Comparison of ENCODE assay signal across 8 mouse cellular contexts in genomic region chr4:42950065-42950558, GRCm38 (mm10). TPM values are rescaled to one million over a fixed set of nuclear protein-coding genes. Genes with fewer than 3 reads are reported as not detected.
A peak's percentile ranks its signal among the peaks of the same experiment; 100 is the strongest.
DNase-seq lines count a peak whose midpoint lies in the region; ATAC-seq and TF ChIP-seq lines count a peak whose summit lies in the region.

No protein-coding gene starts in this region.

- peak overlapping the region; percentile 76 for H3K4me3 ChIP-seq in hindbrain, embryonic 15.5 days
- H3K4me3 ChIP-seq in megakaryocyte, embryonic 14.5 days (replicated peaks), result peak overlapping the region; percentile 90

- no peak for DNase-seq in Patski (ENCODE audit: low read depth, low spot score)
- DNase-seq in cerebellum, adult 9-10 months, result peak; percentile 85
- DNase-seq in frontal cortex, postnatal 36 days (ENCODE audit: low spot score in 2 of 2), result peak; percentile 85 to 87
- DNase-seq in left cerebral cortex, adult 8-10 months (ENCODE audit: low spot score in 2 of 2), result peak; percentile 78 to 92
- peak; percentile 91 to 94 for DNase-seq in right cerebral cortex, postnatal 10 days (ENCODE audit: low spot score in 2 of 2)
- peak; percentile 80 for DNase-seq in yolk sac, embryonic 10.5 days (ENCODE audit: low spot score)

- no peaks in the 10 kb centered on the region for H3K27me3 ChIP-seq in Patski
- no peaks in the 10 kb centered on the region for H3K27me3 ChIP-seq in hindbrain, embryonic 15.5 days
- H3K27me3 ChIP-seq in megakaryocyte, embryonic 14.5 days (replicated peaks), result peaks cover 74% of the 10 kb centered on the region

- POLR2A ChIA-PET in Patski (lab: Charles Lee), result no interaction called here

- peaks cover 87% of the 10 kb centered on the region for H3K4me1 ChIP-seq in hindbrain, embryonic 15.5 days (replicated peaks)
- peaks cover 42% of the 10 kb centered on the region for H3K4me1 ChIP-seq in megakaryocyte, embryonic 14.5 days

- TF ChIP-seq CTCF in Patski (IDR thresholded peaks at IDR 0.05), result no peak

- H3K9ac ChIP-seq in hindbrain, embryonic 15.5 days, result peak overlapping the region; percentile 93

- peak overlapping the region; percentile 97 for H3K27ac ChIP-seq in hindbrain, embryonic 15.5 days (replicated peaks)

- CTCF ChIA-PET in Patski (lab: Charles Lee), result interaction anchor here (4.1 kb wide), 1 partner anchor 12 kb away, joined by 25 read pairs; no protein-coding TSS in a partner anchor

- peaks cover 3% of the 10 kb centered on the region; the same call in 1 of the 2 replicates for H3K36me3 ChIP-seq in hindbrain, embryonic 15.5 days
- H3K36me3 ChIP-seq in megakaryocyte, embryonic 14.5 days (replicated peaks; ENCODE audit: low read length), result no peaks in the 10 kb centered on the region

- in situ Hi-C loops in Patski (cut with MboI; ENCODE audit: low pct_unique_long_range_greater_than_20kb), result no loop called here

- WGBS in hindbrain, embryonic 15.5 days, result 2% methylated on average over 14 of the region's 27 CpGs

- peak overlapping the region; percentile 76 for H3K4me2 ChIP-seq in hindbrain, embryonic 15.5 days

- peak; percentile 76 for ATAC-seq in Patski
- peak; percentile 54 for ATAC-seq in hindbrain, embryonic 15.5 days (ENCODE audit: low FRiP score, low read depth)

- H3K9me3 ChIP-seq in hindbrain, embryonic 15.5 days, result no peaks in the 10 kb centered on the region
- no peaks in the 10 kb centered on the region for H3K9me3 ChIP-seq in megakaryocyte, embryonic 14.5 days

RNA-seq across cellular contexts. Expression of gene Dnajb5, which starts 0.5 kb away (rescaled TPM):
- polyA plus RNA-seq in Patski (2021), result 8.5 TPM
- 36.7 and 46.3 TPM in 2 replicates for polyA plus RNA-seq in hindbrain, embryonic 15.5 days (2015; fragmentation: Nextera tagmentation; extraction: Ambion mirVana)
- total RNA-seq in left cerebral cortex, adult 8-10 months (2022), result 100 to 1,000 TPM; 118 to 162 (median 149) TPM
- polyA plus RNA-seq in megakaryocyte, embryonic 14.5 days (2012; ENCODE audit: insufficient read depth, low replicate concordance), result 0.77 TPM in 1 of 2 replicates, not detected in the other

RNA-seq across cellular contexts. Expression of gene 1700022I11Rik, which starts 19.3 kb away (rescaled TPM):
- not detected for polyA plus RNA-seq in Patski (2021)
- 0.41 and 0.68 TPM in 2 replicates for polyA plus RNA-seq in hindbrain, embryonic 15.5 days (2015; fragmentation: Nextera tagmentation; extraction: Ambion mirVana)
- total RNA-seq in left cerebral cortex, adult 8-10 months (2022), result not detected
- not detected in 2 replicates for polyA plus RNA-seq in megakaryocyte, embryonic 14.5 days (2012; ENCODE audit: insufficient read depth, low replicate concordance)

RNA-seq across cellular contexts. Expression of gene Phf24, which starts 33.7 kb away (rescaled TPM):
- polyA plus RNA-seq in Patski (2021), result not detected
- polyA plus RNA-seq in hindbrain, embryonic 15.5 days (2015; fragmentation: Nextera tagmentation; extraction: Ambion mirVana), result 39.3 and 39.7 TPM in 2 replicates
- 100 to 1,000 TPM; 321 to 373 (median 328) TPM for total RNA-seq in left cerebral cortex, adult 8-10 months (2022)
- not detected in 2 replicates for polyA plus RNA-seq in megakaryocyte, embryonic 14.5 days (2012; ENCODE audit: insufficient read depth, low replicate concordance)

RNA-seq across cellular contexts. Expression of gene Vcp, which starts 50.2 kb away (rescaled TPM):
- polyA plus RNA-seq in Patski (2021), result 283 TPM
- 469 and 479 TPM in 2 replicates for polyA plus RNA-seq in hindbrain, embryonic 15.5 days (2015; fragmentation: Nextera tagmentation; extraction: Ambion mirVana)
- total RNA-seq in left cerebral cortex, adult 8-10 months (2022), result 100 to 1,000 TPM; 173 to 199 (median 188) TPM
- 15.0 and 56.2 TPM in 2 replicates for polyA plus RNA-seq in megakaryocyte, embryonic 14.5 days (2012; ENCODE audit: insufficient read depth, low replicate concordance)

Comparison
In these comparisons a context has a peak if more than half of its experiments do, and no peak if none do; other contexts are left out.
1. RNA of gene Phf24, which starts 33.7 kb away (polyA plus RNA-seq): 39.3 to 39.7 TPM in hindbrain, embryonic 15.5 days; not detected in Patski (single experiment) and not detected in megakaryocyte, embryonic 14.5 days; every median in the first group is over 10 times any median in the second.